Mouse (Mus musculus) liver, postnatal 0 days (tissue): ENCODE data around the gene Kcnj6.

Experiments
- CTCF ChIP-seq: sonication (generic); IDR thresholded peaks from 2 replicates; pipeline ENCODE4 v1.5.1; 2016; ENCODE audit warnings: antibody characterized with exemption, low read depth
- EP300 ChIP-seq: IDR thresholded peaks from 2 replicates; pipeline ENCODE4 v1.6.1; 2016; ENCODE audit warnings: antibody characterized with exemption, low read depth, mild to moderate bottlenecking

DNA sequence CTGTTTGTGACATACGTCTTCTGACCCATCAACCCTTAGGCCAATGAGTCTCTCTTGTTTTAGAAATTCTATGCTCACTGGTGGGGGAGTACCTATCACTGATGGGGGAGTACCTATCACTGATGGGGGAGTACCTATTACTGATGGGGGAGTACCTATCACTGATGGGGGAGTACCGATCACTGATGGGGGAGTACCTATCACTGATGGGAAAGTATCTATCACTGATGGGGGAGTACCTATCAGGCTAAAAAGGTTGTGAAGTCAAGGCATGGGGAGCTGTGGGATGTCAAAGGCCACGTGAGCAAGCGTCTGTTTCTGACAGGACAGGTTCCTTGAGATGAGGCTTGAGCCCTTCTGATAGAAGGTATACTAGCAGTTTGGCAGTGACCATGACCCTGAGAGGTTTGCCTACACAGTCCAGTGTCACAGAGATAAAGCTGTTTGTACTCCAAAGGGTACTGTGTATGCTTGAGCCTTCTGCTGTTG lies 105.3 kb downstream of the Kcnj6 start:
- TF ChIP-seq EP300 (no peak), CTCF (no peak)
